Mouse (Mus musculus) kidney, adult 2 months (tissue): ENCODE measurements around the gene Kyat1. TPM values are rescaled to one million over a fixed set of nuclear protein-coding genes. Genes with fewer than 3 reads are reported as not detected.
A peak's percentile ranks its signal among the peaks of the same experiment; 100 is the strongest.

ENCODE experiments used
- DNase-seq: peaks from one replicate; pipeline ENCODE4 v3.0.0; 2021
- H3K27ac ChIP-seq: fragments of 200-500 bp; 2 replicates; pipeline ENCODE4 v1.5.1; 2012; ENCODE audit warnings: low read depth, low read length, control low read depth, inconsistent platforms; ENCODE audit not compliant: insufficient read depth
- H3K27me3 ChIP-seq: fragments of 200-500 bp; replicated peaks from 2 replicates; pipeline ENCODE4 v1.6.1; 2012; ENCODE audit warnings: mild to moderate bottlenecking, moderate library complexity, low read length, inconsistent platforms; ENCODE audit not compliant: control insufficient read depth, insufficient read depth
- H3K36me3 ChIP-seq: fragments of 200-500 bp; 2 replicates; pipeline ENCODE4 v1.6.1; 2012; ENCODE audit warnings: mild to moderate bottlenecking, moderate library complexity, low read length, inconsistent platforms; ENCODE audit not compliant: control insufficient read depth, insufficient read depth
- H3K4me1 ChIP-seq: fragments of 200-500 bp; 2 replicates; pipeline ENCODE4 v1.6.1; 2011; ENCODE audit warnings: low read length; ENCODE audit not compliant: control insufficient read depth, insufficient read depth
- H3K4me3 ChIP-seq: fragments of 200-500 bp; 2 replicates; pipeline ENCODE4 v1.5.1; 2011; ENCODE audit warnings: mild to moderate bottlenecking, low read depth, low read length, control low read depth; ENCODE audit not compliant: insufficient read depth
- CTCF ChIP-seq: fragments of 200-500 bp; conservative IDR thresholded peaks from 2 replicates; pipeline ENCODE4 v1.5.1; 2011; ENCODE audit warnings: low read depth, mild to moderate bottlenecking, control low read depth, low read length, moderate library complexity, mixed read lengths; ENCODE audit not compliant: insufficient read depth, insufficient read length
- POLR2A ChIP-seq: fragments of 200-500 bp; IDR thresholded peaks from one replicate; pipeline ENCODE4 v1.6.1; 2011; ENCODE audit warnings: low read depth, low read length, control low read depth
- WGBS: fragments of 180-500 bp; shearing (Covaris S2); methylation state at CpG from one replicate; pipeline ENCODE4 v1.1.7; 2018; 5-methylcytosine and 5-hydroxymethylcytosine counted together
- polyA plus RNA-seq: library from polyadenylated mRNA; depleted of rRNA; stranded (reverse); fragments of >200 nt; gene quantifications from 2 replicates; pipeline ENCODE4 v1.2.3, GENCODE M21; 2012

The Kyat1 gene
- polyA plus RNA-seq, 1 experiment, result 71.6 TPM

GRCm38 (mm10) chr2:30200388-30200925 is 5.2 kb downstream of the Kyat1 start:
- H3K27ac ChIP-seq, result peak overlapping the region; percentile 70
- no peaks in the 10 kb centered on the region for H3K36me3 ChIP-seq
- TF ChIP-seq POLR2A, result no peak
- TF ChIP-seq CTCF, result no peak
- peaks cover 21% of the 10 kb centered on the region; the same call in 1 of the 2 replicates for H3K4me1 ChIP-seq
- DNase-seq, result peak; percentile 75
- H3K27me3 ChIP-seq, result no peaks in the 10 kb centered on the region
- no peak overlapping the region for H3K4me3 ChIP-seq
- WGBS, result 33% methylated on average over 5 of the region's 5 CpGs

DNA sequence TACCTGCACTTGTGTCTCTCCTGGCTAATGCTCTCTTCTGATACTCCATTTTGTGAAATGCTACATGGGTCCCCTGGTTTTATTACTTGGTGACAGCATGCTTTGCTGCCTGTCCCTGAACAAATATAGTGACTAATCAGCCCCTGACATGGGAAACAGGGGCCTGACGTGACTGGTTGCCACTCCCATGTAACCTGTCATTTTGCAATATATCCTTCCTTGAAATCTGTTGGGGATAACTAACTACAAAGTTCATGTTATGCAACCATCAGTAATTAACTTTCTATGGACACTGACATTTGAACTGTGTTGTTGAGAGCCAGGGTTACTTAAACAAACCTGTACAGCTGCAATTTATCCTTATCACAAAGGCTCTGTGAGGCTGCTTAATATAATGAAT is 5.7 kb downstream of the Kyat1 start:
- no peak overlapping the region for H3K4me3 ChIP-seq
- H3K27me3 ChIP-seq, result no peaks in the 10 kb centered on the region
- TF ChIP-seq CTCF, result no peak
- TF ChIP-seq POLR2A, result no peak
- peak; percentile 58 for DNase-seq
- peaks cover 21% of the 10 kb centered on the region; the same call in 1 of the 2 replicates for H3K4me1 ChIP-seq
- H3K27ac ChIP-seq, result peak overlapping the region; percentile 66
- 38% methylated on average over 1 of the region's 1 CpGs for WGBS
- H3K36me3 ChIP-seq, result no peaks in the 10 kb centered on the region

GRCm38 (mm10) chr2:30198021-30198420 is 7.6 kb downstream of the Kyat1 start:
- peaks cover 19% of the 10 kb centered on the region; the same call in 1 of the 2 replicates for H3K4me1 ChIP-seq
- 31% methylated on average over 4 of the region's 4 CpGs for WGBS
- peak; percentile 75 for DNase-seq
- no peak overlapping the region for H3K4me3 ChIP-seq
- no peak for TF ChIP-seq CTCF
- no peak for TF ChIP-seq POLR2A
- peak overlapping the region; percentile 67 for H3K27ac ChIP-seq
- H3K36me3 ChIP-seq, result no peaks in the 10 kb centered on the region
- H3K27me3 ChIP-seq, result no peaks in the 10 kb centered on the region

DNA sequence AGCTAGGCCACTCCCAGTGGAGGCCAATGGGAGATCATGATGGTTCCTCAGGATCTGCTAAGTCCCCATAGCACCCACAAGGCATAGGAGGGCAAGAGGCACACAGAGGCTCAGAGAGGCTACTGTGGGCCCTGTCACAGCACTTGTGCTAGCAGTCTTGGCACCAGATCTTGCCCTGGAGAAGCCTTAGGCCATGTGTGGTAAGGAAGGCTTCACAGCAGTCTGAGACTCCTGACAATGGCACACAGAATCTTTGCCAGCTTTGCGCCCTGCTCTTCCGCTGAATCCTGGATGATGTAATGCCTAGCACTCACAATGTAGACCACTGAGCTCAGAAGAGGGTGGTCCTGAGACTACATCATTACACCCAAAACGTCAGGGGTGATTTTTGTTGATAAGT is 11.0 kb downstream of the Kyat1 start:
- WGBS, result 81% methylated on average over 3 of the region's 3 CpGs

DNA sequence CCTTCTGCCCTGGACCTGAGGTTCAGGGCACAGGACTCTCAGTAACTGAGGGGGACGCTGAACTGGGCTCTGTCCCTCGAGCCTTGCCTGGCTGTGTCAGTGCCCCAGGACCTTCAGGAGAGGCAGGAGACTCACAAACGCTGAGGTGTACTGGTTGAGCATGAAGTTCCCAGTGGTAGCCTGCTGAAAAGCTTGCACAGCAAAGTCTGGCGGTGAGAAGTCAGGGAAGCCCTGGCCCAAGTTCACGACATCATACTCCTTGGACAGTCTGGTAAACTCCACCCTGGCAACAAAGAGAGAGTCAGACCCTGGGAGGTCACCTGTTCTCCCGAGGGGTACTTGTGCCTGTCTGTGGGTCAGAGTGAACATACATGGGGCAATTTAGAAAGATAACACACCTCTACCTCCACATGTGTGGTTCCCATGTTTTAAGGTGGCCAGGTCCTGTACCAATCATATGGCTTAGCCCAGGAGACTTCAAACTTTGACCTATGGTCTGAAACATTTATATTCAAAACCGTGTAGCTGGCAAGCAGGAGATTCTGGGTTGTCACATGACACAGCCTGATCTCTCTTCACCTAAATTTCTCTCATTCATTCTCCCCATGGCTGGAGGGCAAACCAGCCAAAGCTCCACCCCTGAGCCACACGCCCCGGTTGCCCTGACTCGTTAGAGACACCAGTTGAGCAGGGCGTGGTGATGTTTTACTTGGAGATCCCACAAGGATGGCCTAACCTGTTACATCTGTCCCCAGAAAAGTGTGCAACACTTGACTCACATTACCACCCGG is 13.7 kb downstream of the Kyat1 start:
- no peaks in the 10 kb centered on the region for H3K27me3 ChIP-seq
- WGBS, result 52% methylated on average over 12 of the region's 12 CpGs

More for the DNA sequence above, 11.0 kb downstream of the Kyat1 start:
- Histone ChIP-seq H3K27ac (no peak overlapping the region), H3K4me3 (no peak overlapping the region), H3K36me3 (no peaks in the 10 kb centered on the region), H3K4me1 (peaks cover 16% of the 10 kb centered on the region; the same call in 1 of the 2 replicates), H3K27me3 (no peaks in the 10 kb centered on the region)
- TF ChIP-seq CTCF, result no peak
- no peak for DNase-seq

DNA sequence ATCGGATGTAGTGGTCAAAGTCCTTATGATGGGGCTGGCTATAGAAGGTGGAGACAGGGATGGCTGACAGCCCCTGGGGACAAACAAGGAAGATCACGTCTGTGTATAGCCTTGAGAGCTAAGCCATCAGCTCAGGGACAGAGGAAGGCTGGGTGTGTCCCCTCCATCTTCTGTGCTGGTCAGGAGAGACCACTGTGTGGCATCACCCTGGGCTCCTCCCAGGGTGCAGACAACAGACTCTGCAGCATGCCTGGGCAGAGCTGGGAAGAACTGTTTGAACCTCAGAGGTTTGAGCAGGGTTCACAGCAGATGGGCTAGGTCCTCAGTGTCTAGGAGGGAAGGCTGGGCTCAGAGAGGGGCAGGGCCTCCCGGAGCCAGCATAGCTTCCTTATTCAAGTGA is 20.0 kb downstream of the Kyat1 start:
- DNase-seq, result no peak
- 67% methylated on average over 3 of the region's 3 CpGs for WGBS
- Histone ChIP-seq H3K27ac (no peak overlapping the region), H3K4me1 (no peaks in the 10 kb centered on the region; the same call in 1 of the 2 replicates), H3K36me3 (no peaks in the 10 kb centered on the region), H3K4me3 (no peak overlapping the region), H3K27me3 (no peaks in the 10 kb centered on the region)
- TF ChIP-seq CTCF (no peak), POLR2A (no peak)

More for the DNA sequence above, 13.7 kb downstream of the Kyat1 start:
- Histone ChIP-seq H3K4me1 (peaks cover 9% of the 10 kb centered on the region; the same call in 1 of the 2 replicates), H3K36me3 (no peaks in the 10 kb centered on the region), H3K27ac (peak overlapping the region; percentile 58), H3K4me3 (no peak overlapping the region)
- TF ChIP-seq POLR2A, result no peak
- no peak for TF ChIP-seq CTCF
- DNase-seq, result peak; percentile 81

DNA sequence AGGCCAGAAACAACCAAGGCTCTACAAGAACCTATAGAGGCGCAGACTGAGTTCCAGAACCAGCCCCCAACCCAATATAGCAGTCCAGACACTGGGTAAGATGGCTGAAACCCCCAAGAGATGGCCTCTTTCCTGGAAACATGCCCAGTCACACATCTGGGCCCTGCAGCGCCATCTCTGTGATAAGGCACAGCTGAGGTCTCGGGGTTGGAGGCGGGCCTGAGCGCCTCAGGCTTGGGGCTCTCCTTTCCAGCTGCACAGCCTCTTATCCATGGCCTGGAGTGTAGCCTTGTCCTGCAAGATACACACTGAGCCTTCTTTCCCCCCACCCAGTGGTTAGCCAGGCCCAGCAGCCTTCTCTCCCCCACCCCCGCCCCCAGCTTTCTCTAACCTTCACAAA is 20.4 kb downstream of the Kyat1 start:
- no peak overlapping the region for H3K27ac ChIP-seq
- TF ChIP-seq CTCF (no peak), POLR2A (no peak)
- WGBS, result 96% methylated on average over 6 of the region's 6 CpGs
- no peaks in the 10 kb centered on the region for H3K36me3 ChIP-seq
- no peak overlapping the region for H3K4me3 ChIP-seq
- DNase-seq, result no peak
- no peaks in the 10 kb centered on the region for H3K27me3 ChIP-seq
- no peaks in the 10 kb centered on the region; the same call in 1 of the 2 replicates for H3K4me1 ChIP-seq
